Mouse (Mus musculus) thymus, postnatal 10 days (tissue): Measurements from ENCODE around the gene Tcta.
"Not testable (repeated sequence)": the region's sequence is repeated elsewhere in the genome, so short reads cannot be mapped to it uniquely, and the experiment has no call there.

Source experiments
- DNase-seq, 2 experiments: peaks; one replicate each; pipeline ENCODE4 v3.0.0; 2021; ENCODE audit warnings: low spot score in 2 of 2

The Tcta gene

DNA sequence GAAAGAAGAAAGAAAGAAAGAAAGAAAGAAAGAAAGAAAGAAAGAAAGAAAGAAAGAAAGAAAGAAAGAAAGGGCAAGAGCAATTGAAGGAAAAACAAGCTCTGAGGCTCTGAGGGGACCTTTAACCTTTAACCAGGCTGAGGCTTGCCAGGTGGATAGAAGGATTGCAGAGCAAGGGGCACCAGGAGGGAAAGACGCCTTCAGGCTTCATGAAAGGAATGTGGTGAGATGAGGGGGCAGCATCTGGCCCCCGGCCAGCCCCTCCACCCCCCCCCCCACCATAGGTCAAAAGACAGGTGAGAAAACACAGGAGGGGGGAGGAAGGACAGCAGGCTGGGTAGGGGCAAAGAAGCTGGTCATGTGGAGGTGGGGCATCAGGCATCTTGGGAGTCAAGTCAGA, 34.0 kb downstream of the Tcta start:
- DNase-seq = no peak

DNA sequence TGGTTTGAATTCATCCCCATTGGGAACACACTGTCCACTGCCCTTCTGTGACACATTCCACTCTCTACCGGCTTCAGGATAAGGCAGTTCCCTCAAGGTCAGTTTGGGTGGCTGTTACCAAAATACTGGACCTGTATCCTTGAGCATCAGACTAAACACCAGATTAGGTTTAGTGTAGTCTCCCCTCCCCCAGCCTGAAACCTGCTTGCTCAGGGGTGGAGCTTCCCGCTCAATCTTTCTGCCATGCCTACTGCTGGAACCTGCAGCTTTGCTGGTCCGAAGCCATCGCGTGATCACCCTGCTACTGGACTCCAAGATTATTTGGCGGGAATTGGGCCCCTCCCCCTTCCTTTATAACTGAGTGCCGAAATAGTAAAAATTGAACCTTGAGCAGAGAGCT, 37.3 kb downstream of the Tcta start:
- DNase-seq = not testable (repeated sequence)

DNA sequence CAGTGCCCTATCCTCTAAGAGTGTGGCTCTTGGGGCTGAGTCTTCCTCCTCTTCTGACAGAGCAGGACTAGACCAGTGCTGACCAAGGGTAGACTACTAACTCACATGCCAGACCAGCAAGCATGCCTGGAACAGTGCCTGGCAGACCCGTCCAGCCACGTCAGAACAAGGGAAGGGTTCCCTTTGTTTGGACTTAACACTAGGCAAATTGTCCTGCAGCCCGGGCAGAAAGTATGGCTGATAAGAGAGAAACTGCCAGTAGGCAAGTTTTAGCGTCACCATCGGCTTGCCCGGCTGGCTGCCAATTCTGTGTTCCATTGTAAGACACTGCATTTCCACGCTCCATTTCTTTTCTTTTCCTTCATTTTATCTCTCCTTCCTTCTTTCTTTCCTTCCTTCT, 38.3 kb downstream of the Tcta start:
- no peak for DNase-seq

DNA sequence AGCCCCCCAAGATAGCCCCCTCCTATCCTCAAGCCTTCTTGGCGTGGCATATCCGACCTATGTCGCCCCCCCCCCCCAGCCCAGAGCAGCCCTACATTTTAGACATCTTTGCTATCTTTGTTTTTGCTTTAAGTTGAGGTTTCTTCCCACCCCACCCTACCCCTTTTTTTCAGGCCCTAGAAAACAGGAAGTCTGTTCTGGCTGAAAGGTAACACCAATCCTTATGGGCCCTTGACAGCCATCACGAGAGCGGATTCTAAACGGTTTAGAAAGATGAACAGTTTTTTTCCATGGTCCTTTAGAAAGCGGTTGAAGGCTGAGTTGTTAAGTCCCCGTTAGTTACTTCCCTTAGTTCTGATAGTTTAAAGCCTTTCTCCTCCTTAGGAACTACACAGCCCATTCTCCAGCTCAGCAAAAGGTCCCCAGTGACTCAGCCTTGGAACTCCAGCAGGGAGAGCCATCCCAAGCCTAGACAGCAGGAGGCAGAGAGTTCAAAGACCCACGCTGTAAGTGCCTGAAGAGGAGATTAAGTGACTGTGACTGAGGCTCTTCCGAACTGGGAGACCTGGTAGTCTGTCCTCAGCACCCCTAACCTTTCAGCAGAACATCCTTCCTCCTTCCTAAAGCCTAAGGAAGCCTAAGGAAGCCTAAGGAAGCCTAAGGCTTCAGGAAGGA, 39.6 kb downstream of the Tcta start:
- DNase-seq = no peak

DNA sequence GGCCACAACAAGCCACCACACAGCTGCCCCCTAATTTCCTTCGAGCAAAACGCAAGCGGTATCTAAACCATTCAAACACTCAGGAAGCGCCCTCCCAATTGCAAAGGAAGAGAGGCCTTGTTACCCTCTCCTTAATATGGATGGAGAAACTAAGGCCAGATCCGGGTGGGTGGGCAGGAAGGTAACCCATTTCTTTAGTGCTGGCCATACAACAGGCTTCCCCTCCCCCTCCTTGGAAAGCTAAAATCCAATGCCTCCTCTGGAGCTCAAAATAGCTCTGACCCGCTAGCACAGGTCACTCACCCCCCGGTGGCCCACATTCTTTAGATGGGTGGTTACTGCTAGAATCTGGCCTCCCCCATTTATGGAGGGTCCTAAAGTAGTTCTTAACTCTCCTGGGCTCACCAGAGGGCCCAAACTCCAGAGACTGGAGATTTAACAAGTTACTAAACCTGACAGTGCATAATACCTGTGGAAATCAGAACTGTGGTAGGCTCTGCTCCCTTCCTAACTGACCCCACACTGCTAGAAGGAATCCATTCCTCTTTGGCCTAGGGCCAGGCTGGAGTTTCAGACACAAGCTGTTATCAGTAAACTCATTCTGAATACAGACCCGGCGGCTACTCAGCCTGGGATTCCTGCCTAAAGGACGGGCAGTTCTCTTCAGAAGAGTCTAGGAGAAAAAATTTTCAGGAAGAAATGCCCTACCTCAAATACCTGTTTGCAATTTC, 41.6 kb downstream of the Tcta start:
- DNase-seq = no peak

DNA sequence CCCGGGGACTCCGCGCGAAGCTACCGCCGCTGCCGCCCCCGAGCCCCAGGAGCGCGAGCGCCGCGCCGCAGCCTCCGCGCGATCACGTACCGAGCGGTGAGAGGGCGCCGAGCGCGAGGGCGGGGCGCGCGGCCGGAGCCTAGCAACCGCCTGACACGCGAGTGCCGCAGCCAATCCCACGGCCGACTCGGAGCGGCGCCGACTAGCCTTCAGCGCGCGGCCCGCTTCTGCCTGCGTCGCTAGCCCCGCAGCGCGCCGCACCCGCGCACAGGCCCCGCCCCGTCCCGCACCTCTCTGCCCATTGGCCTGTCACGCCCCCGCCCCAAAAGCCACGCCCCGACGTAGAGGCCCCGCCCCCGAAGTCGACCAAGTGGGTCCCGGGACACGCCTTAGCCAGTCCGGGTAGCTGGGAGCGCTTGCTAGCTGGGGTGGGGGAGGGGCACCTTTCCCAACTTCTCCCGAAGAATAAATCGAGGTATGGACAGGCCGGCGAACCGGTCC, 42.2 kb downstream of the Tcta start, which contains the start of gene Dag1:
TSS of gene Dag1 (minus strand) at position 269 of the 501 bp plus-strand sequence.
- peak; percentile 93 to 96 for DNase-seq

DNA sequence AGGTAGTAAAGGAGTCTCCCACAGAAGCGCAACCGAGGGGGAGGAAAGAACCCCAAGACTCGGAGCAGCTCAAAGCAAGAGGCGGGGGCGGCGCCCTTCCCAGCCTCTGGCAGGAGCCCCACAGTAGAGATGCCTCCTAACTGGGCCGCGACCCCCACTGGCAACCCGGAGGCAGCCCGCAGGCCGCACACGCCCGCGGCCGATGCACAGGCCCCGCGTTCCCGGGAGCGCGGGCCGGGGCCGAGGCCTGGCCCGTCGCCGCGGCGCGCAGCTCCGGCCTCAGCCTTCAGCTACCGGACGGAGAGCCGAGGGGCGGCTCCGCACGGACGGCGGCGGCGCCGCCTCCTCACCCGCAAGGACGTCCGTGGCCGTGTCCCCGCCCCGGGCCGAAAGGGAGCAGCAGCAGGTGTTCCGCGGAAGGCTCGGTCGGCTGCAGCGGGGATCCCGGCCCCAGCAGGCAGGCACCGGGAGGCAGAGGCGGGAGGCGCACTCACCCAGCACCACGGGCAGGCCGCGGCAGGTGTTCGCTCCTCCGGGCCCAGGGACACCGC, 42.8 kb downstream of the Tcta start:
- peak; percentile 38 to 44 for DNase-seq

DNA sequence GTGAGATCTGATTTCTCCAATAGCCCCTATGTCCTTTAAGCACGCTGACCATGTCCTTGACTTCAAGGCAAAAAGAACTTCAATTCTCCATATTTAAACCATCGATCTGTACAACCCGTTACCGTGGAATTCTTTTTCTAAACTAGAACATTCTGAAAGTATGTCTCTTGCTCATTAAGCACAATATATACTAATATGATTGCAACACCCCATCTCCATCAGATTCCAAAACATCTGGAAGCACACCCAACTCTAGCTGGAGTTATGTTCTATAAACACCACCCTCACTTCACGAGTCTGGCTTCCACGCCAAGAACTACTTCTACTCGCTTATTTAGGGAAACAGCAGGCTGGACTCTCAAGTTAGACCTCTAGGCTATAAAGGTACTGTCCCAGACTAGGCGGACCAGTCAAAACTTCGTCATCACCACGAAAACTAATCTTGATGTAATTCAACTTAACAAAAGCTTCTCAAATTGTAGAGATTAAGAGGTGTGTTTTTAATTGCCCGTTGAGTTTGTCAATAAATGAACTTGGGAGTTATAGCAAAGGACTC, 43.4 kb downstream of the Tcta start:
- no peak for DNase-seq

DNA sequence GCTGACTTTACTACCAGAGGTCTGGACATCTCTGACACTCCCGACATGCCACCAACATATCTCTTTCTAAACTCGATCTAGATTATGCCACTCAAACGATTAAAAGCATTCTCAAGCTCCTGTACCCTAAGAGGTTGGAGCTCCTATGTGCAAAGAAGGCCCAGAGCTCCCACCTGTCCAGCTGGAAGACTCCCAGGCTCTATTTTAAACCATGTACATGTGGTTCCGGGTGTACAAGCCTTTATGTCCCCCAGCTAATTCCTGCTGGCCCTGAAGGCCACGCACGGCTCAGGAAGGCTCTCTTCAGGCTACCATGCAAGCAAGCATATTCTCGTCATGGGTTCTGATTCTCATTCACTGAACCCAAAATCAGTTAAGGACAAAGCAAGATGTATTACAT, 44.1 kb downstream of the Tcta start:
- no peak for DNase-seq

DNA sequence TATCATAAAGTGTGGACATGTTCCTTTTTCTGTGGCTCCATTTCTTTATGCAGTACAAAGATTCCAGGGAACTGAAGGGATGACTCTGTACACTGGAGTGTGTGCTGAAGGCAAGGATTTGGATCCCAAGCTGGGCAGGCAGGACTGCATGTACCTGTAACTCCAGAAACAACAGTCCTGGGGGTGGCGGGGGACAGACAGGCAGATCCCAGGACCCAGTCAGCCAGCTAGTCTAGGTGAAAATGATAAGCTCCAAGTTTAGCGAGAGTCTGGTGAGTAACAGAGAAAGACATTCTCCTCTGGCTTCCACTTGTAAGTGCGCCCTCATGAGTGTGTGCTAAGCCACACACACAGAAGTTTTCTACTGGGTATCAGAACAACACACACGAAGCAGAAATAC, 45.4 kb downstream of the Tcta start:
- DNase-seq = no peak
